Mouse (Mus musculus) adrenal gland, adult (tissue): ENCODE results near the gene 2010300C02Rik.

Source experiments
- DNase-seq, 2 experiments: peaks; one replicate each; pipeline ENCODE4 v3.0.0; 2022 to 2023; ENCODE audit warnings: low spot score in 1 of 2; ENCODE audit not compliant: inconsistent age in 2 of 2

The 2010300C02Rik gene

GRCm38 (mm10) chr1:37583795-37584464, 136.0 kb downstream of the 2010300C02Rik start:
- no peak for DNase-seq

DNA sequence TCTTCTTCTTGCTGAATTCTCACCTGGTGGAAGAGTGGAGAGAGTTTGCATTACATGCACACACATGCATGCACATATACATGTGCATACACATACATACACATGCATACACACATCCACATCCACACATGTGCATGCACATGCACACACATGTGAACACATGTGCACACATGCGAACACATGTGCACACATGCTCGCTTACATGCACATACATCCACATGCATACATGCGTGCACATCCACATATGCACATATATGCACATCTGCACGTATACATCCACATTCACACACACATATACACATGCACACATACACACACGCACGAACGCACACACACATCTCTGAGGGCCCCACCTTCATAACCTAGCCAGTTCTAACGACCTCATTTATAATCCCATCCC, 136.7 kb downstream of the 2010300C02Rik start:
- DNase-seq, result no peak

DNA sequence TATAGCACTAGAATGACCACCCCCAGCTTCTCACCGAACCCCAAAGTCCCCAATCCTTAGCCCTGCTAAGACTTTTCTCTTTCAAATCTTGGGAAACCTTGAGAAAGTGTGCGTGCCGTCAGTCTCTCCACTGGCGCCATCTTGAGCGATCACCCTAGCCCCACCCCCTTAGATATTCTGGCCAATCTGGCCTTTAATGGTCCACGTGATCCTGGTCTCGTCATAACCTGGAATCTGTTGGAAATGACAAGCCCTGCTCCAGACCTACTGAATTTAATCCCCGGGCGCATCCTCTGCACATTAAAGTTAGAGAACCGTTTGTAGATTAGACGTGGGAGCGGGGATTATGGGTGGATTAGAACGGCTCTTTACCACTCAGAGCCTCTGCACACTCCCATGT, 140.2 kb downstream of the 2010300C02Rik start:
- DNase-seq, result no peak

DNA sequence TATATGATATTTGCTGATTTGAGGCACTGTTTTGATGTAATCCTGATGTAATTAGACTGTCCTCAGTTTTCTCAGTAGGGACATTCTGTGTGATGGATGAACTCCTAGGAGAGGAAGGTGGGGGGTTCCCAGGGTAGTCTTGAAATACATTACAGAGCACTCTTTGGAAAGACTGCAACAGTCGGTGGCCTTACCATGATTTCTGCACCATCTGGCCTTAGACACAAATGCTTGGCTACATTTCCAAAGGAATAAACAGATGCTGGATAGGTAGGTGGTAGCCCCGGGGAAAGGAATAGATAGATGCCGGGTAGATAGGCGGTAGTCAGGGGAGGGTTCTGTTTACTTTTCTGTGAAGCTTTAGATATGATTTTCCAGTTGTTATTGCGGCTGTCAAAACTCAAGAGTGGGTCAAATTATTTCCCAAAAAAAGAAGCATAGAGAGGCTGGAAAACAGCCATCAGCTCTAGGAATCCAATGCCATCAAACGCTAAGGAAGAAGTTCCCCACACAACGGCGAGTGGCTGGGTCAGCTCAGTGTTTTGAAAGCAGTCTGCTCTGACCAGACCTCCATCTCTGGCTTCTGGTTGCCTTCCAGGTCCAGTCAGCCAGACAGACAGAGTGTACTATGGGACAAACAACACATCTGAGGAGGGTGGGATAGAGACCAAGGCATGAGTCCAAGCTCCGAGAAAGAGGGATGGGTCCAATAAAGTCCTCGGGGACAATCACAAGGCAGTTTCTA, 147.2 kb downstream of the 2010300C02Rik start:
- no peak for DNase-seq

DNA sequence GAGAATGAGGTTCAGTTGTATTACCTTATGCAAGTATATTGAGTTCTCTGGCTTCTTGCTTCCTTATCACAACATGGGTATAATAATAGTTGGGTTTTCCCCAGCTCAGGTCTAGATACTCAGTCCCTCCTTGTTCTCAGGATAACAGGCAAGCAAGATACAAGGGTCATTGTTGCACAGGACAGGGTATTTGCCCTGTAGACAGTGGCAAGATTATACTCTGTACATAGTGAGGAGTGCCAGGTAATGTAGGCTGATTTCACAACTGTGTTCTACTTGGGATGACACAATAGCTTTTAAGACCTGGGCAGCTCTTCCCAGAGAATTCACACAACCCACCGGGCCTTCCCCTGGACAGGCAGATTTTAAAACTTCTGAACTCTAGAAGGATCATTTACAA, 151.5 kb downstream of the 2010300C02Rik start:
- DNase-seq, result no peak

- DNase-seq, result no peak
Measured at GRCm38 (mm10) chr1:37566754-37567153, 153.1 kb downstream of the 2010300C02Rik start.

DNA sequence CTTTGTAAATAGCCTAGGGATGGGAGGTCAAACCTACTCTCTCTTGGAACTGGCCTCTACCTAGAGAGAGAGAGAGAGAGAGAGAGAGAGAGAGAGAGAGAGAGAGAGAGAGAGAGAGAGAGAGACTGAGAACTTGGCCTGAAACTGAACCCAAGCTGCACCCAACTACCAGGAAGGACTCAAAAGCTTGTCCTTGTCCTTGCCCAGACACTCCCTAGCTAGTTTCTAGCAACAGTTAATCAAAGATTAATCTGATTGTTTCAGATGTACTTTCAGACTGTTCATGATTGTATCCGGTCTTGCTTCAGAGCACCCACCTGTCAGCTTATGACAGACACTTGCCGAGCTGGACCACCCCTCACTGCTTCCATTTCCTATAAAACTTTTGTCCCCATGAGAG, 153.5 kb downstream of the 2010300C02Rik start:
- DNase-seq, result no peak

DNA sequence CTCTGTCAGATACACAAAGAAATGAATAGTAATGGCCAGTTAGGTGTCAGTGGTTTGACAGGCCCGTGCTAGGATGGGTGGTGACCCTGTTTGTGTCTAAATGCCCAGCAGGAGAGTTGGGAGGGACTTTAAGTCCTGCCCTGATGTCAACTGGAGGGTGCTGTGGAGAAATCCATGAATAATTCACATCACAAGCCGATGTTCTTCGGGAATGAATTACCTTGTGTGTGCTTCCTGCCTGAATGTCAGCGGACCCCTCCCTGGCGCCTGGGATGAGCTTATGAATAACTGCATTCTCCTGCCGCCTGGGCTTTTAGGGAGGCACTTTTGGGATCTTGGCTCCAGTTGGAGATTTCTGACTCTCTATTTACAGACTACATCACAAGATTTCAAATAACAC, 154.5 kb downstream of the 2010300C02Rik start:
- DNase-seq, result no peak

DNA sequence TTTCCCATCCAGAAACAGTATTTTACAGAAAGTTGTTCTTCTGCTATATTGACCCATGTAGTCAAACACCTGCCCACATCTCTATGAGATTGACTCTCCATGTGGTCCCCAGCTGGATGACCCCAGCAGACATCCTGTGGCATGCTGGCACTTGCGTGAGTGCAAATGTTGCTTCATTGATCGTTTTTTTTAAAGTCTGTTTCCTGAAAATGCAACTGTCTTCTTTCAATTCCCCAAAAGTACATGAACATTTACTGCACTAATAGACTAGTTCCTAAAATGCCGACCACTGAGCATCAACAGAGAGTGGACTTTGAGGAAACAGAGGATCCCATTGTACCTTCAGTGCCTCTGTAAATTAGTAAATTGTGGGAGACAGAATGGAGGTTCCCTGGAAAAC, 157.9 kb downstream of the 2010300C02Rik start:
- DNase-seq, result no peak
